Mouse (Mus musculus): ENCODE results near the gene Rbm12. TPM values are rescaled to one million over a fixed set of nuclear protein-coding genes. Genes with fewer than 3 reads are reported as not detected.

Rbm12 gene
- 7.6 and 9.4 TPM in 2 replicates for polyA plus RNA-seq (2012; rRNA removed)

DNA sequence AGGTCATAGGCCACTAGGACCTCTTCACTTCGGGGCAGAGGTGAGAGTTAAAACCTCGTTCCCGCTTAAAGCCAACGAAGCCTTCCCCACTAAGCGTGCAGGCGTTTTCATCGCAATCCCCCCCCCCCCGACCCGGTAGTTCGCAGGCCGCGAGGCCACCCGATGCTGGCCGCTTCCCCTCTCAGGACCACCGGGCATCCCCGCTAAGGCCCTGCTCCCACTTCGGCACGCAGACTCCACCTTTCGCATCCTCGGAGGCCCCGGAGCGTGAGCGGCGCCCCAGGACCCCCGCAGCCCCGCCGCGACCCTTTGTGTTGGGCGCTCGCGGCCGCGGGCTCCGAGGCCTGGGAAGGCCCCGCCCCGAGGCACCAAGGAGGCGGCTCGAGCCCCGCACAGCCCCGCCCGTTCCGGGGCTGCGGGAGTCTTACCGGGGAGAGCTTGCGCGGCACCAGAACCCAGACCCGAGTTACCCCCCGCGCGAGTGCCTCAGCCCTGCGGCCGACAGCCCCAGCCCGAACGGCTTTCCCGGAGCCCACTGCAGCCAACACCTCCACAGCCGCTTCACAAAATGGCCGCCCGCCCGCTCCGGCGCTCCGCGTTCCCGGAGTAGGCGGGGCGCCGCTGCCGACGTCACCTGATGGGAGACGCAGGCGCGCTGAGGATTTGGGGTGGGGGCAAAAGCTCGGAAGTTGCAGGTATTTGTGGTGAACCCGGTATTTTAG is at the start of gene Rbm12, which contains the start of gene Cpne1:
Gene Rbm12, minus strand, starts transcription at position 621 of the 722 bp plus-strand sequence.
Gene Cpne1, minus strand, starts transcription at position 608 of the 722 bp plus-strand sequence.
- H3K4me3 ChIP-seq (ENCODE audit: insufficient read depth, low read length) = peak within 1 kb of the TSS; percentile 89
- peaks cover 2% of the 10 kb centered on the region for H3K4me1 ChIP-seq (ENCODE audit: control insufficient read depth, insufficient read depth, low read length)
- H3K27ac ChIP-seq (ENCODE audit: insufficient read depth, low read length) = peak within 1 kb of the TSS; percentile 99
- TF ChIP-seq CTCF (IDR thresholded peaks at IDR 0.05; ENCODE audit: extremely low read depth, insufficient read depth, low read length) = no peak
- peak; percentile 78 for TF ChIP-seq POLR2A (IDR thresholded peaks at IDR 0.05; ENCODE audit: extremely low read depth, insufficient read depth, low read length)

GRCm38 (mm10) chr2:156151538-156151937 is 39.8 kb upstream of the Rbm12 start:
- H3K4me1 ChIP-seq (ENCODE audit: control insufficient read depth, insufficient read depth, low read length) = no peaks in the 10 kb centered on the region; the same call in 1 of the 2 replicates
- no peak overlapping the region for H3K4me3 ChIP-seq (ENCODE audit: insufficient read depth, low read length)
- no peak overlapping the region for H3K27ac ChIP-seq (ENCODE audit: insufficient read depth, low read length)
- TF ChIP-seq POLR2A (IDR thresholded peaks at IDR 0.05; ENCODE audit: extremely low read depth, insufficient read depth, low read length) (no peak), CTCF (IDR thresholded peaks at IDR 0.05; ENCODE audit: extremely low read depth, insufficient read depth, low read length) (0 out of 2 replicates have a peak, but pooled peaks have one; percentile 17)

DNA sequence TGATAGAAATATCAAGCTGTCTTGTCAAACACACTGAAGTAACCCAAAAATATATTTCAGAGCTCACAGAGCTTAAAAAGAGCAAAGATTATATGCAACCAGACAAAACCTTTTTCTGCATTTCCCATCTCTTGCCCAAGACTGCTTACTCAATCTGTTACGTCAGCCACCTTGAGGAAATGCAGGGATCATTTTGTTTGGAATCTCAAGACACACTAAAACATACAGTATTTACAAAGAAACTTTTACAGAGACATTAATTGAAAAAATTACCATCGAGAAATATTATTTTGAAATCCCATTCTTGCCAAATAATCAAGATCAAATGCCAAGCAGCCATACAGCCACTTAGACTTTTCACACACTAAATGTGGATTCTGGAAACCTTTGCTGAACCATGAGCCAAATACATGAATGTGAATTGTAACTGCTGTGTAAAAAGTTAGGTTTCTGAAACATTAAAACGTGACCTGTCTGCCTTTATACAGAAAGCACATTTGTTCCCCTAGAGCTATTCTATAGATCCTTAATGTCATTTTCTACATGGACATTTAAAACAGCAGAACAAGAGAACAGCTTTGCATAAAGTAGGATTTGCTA is 35.6 kb upstream of the Rbm12 start:
- no peak for TF ChIP-seq POLR2A (IDR thresholded peaks at IDR 0.05; ENCODE audit: extremely low read depth, insufficient read depth, low read length)
- no peak for TF ChIP-seq CTCF (IDR thresholded peaks at IDR 0.05; ENCODE audit: extremely low read depth, insufficient read depth, low read length)

DNA sequence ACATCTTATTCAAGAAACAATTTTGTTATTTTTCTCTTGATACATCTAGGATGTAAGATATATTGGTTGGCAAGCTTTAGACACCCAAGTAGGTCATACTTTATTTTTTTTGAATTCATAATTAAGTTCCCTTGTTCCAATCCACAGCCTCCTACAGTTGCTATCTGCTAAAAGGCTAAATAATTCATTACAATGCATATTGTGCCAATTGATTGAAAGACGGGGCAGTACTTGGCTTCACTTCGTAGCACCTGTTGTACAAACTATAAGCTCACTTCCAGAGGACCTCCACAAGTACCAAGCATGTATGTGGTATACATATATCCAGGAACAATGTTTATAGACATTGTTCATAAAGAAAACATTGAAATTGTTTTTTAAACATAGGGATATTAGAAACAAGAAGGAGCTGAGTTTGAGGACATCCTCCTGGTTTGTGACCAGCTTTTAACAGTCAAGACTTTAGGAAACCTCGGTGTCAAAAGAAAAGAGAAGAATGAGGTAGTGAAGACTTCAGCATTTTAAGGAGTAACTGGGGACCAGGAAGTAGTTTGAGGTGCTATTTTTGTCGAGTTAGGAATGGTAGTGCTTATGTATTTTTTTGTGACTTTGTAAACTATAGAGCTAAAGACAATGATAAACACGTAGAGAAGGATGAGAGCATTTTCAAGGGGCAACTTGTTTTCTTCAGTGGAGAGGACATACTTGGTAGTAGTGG is 34.7 kb upstream of the Rbm12 start:
- no peak for TF ChIP-seq CTCF (IDR thresholded peaks at IDR 0.05; ENCODE audit: extremely low read depth, insufficient read depth, low read length)
- TF ChIP-seq POLR2A (IDR thresholded peaks at IDR 0.05; ENCODE audit: extremely low read depth, insufficient read depth, low read length) = no peak
- H3K4me1 ChIP-seq (ENCODE audit: control insufficient read depth, insufficient read depth, low read length) = no peaks in the 10 kb centered on the region
- H3K27ac ChIP-seq (ENCODE audit: insufficient read depth, low read length) = no peak overlapping the region
- no peak overlapping the region for H3K4me3 ChIP-seq (ENCODE audit: insufficient read depth, low read length)

More for the DNA sequence above, 35.6 kb upstream of the Rbm12 start:
- Histone ChIP-seq H3K4me3 (ENCODE audit: insufficient read depth, low read length) (no peak overlapping the region), H3K27ac (ENCODE audit: insufficient read depth, low read length) (no peak overlapping the region), H3K4me1 (ENCODE audit: control insufficient read depth, insufficient read depth, low read length) (no peaks in the 10 kb centered on the region)

DNA sequence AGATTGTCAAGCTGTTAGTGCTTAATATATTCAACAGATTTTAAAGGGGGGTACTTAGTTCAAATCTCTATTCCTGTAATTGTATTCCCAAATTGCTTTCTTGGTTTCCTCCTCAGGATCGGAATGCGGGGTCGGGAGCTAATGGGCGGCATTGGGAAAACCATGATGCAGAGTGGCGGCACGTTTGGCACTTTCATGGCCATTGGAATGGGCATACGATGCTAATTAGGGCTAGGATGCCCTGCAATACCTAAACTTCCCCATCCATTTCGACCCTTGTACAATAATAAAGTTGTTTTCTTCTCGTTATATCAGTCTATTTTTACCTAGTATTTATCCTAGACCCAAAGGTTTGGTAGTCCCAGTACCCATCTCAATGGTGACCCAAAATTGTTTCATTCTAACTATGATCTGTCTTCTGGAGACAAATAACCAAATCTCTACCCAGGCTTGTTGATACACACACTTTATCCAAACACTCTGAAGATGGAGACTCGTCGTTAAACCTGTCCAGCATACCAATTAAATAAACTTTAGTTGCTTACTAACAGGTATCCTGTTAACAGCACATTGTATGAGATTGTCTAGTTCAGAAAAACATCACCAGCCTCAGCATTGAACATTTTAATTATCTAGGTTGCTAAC is 33.8 kb upstream of the Rbm12 start:
- Histone ChIP-seq H3K27ac (ENCODE audit: insufficient read depth, low read length) (no peak overlapping the region), H3K4me1 (ENCODE audit: control insufficient read depth, insufficient read depth, low read length) (no peaks in the 10 kb centered on the region), H3K4me3 (ENCODE audit: insufficient read depth, low read length) (no peak overlapping the region)
- TF ChIP-seq POLR2A (IDR thresholded peaks at IDR 0.05; ENCODE audit: extremely low read depth, insufficient read depth, low read length) (no peak), CTCF (IDR thresholded peaks at IDR 0.05; ENCODE audit: extremely low read depth, insufficient read depth, low read length) (no peak)

DNA sequence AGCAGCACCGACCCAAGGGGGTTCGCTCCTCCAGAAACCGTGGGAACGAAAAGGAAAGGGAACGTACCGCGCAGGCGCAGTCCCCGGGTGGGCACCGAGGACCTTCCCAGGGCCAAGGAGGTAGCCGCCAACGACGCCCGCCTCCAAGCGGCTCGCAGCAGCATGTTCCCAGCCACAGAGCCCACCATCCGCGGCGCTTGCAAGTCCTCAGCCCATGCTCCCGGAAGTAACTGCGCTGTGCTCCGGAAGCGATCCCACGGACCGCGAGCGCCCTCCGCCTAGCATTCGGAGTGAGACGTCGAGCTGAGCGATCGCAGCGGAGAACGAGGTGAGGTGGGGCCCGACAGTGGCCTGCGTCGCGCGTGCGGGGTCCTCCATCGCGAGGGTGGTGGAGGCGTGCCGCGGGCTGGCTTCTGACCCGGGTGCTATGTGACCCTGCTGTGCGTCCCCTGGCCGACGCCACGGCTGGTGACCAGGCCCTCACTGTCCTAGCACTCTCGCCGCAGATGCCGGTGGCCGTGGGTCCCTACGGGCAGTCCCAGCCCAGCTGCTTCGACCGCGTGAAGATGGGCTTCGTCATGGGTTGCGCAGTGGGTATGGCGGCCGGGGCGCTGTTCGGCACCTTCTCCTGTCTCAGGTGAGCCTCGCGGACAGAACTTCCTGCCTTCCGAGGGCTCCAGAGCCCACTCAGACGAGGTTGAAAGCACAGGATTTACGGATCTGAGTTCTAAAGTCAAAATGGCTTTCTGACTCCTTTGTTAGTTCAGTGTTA is 32.4 kb upstream of the Rbm12 start, which contains the start of the genes Romo1 and Nfs1:
Gene Romo1, plus strand, starts transcription at position 87 of the 772 bp plus-strand sequence.
Gene Nfs1, minus strand, starts transcription at position 234 of the 772 bp plus-strand sequence.
- TF ChIP-seq POLR2A (IDR thresholded peaks at IDR 0.05; ENCODE audit: extremely low read depth, insufficient read depth, low read length) (peak; percentile 84), CTCF (IDR thresholded peaks at IDR 0.05; ENCODE audit: extremely low read depth, insufficient read depth, low read length) (no peak; the same call in 1 of the 2 replicates)
- no peaks in the 10 kb centered on the region for H3K4me1 ChIP-seq (ENCODE audit: control insufficient read depth, insufficient read depth, low read length)
- H3K27ac ChIP-seq (ENCODE audit: insufficient read depth, low read length) = peak within 1 kb of the TSS; percentile 54
- H3K4me3 ChIP-seq (ENCODE audit: insufficient read depth, low read length) = peak within 1 kb of the TSS; percentile 75

DNA sequence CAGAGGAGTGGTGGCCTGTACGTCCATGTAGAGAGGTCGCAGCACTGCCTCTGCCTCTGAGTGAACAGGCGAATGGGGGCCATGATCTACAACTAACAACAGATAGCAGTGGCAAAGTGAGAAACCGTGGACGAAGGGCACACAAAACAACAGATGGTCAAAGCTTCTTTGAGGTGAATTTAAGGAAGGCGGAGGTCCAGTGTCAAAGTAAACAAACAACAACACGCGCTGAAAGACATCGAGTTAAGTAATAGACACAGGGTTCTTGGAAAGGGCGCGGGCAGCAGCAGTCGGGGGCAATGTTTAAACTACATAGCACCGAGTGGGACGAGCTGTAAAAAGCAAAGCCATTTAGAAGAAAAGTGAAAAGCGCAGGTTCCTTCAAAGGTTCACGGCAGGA is 31.6 kb upstream of the Rbm12 start:
- H3K4me1 ChIP-seq (ENCODE audit: control insufficient read depth, insufficient read depth, low read length) = no peaks in the 10 kb centered on the region
- H3K4me3 ChIP-seq (ENCODE audit: insufficient read depth, low read length) = peak overlapping the region; percentile 75
- no peak overlapping the region for H3K27ac ChIP-seq (ENCODE audit: insufficient read depth, low read length)
- TF ChIP-seq CTCF (IDR thresholded peaks at IDR 0.05; ENCODE audit: extremely low read depth, insufficient read depth, low read length) (no peak), POLR2A (IDR thresholded peaks at IDR 0.05; ENCODE audit: extremely low read depth, insufficient read depth, low read length) (no peak)

- no peak for TF ChIP-seq POLR2A (IDR thresholded peaks at IDR 0.05; ENCODE audit: extremely low read depth, insufficient read depth, low read length)
- TF ChIP-seq CTCF (IDR thresholded peaks at IDR 0.05; ENCODE audit: extremely low read depth, insufficient read depth, low read length) = no peak
These were observed 31.0 kb upstream of the Rbm12 start for GRCm38 (mm10) chr2:156142820-156143219.

More at GRCm38 (mm10) chr2:156142820-156143219, 31.0 kb upstream of the Rbm12 start:
- H3K4me3 ChIP-seq (ENCODE audit: insufficient read depth, low read length) = peak overlapping the region; percentile 75; the same call in 1 of the 2 replicates
- H3K27ac ChIP-seq (ENCODE audit: insufficient read depth, low read length) = no peak overlapping the region
- no peaks in the 10 kb centered on the region for H3K4me1 ChIP-seq (ENCODE audit: control insufficient read depth, insufficient read depth, low read length)

All from cortical plate, adult 2 months (tissue).